Mouse (Mus musculus) myocyte (in vitro differentiated cells): Measurements from ENCODE around the gene Parvb. TPM values are rescaled to one million over a fixed set of nuclear protein-coding genes. Genes with fewer than 3 reads are reported as not detected.

Experiments used
- H3K27me3 ChIP-seq: one replicate; pipeline ENCODE4 v1.6.1; 2011; ENCODE audit not compliant: control insufficient read depth, insufficient read depth, insufficient read length
- H3K36me3 ChIP-seq: one replicate; pipeline ENCODE4 v1.6.1; 2011; ENCODE audit not compliant: control insufficient read depth, insufficient read depth
- H3K4me2 ChIP-seq: one replicate; pipeline ENCODE4 v1.6.1; 2011; ENCODE audit warnings: low read depth, control low read depth
- H3K4me3 ChIP-seq: one replicate; pipeline ENCODE4 v1.5.1; 2011; ENCODE audit warnings: mild to moderate bottlenecking, control low read depth, moderate library complexity
- H3K79me2 ChIP-seq: one replicate; pipeline ENCODE4 v1.6.1; 2011; ENCODE audit not compliant: control insufficient read depth, insufficient read depth
- H3ac ChIP-seq: one replicate; pipeline ENCODE4 v1.6.1; 2011; ENCODE audit not compliant: control insufficient read depth, insufficient read length
- CEBPB ChIP-seq: IDR thresholded peaks from 2 replicates; pipeline ENCODE4 v1.6.1; 2011; ENCODE audit warnings: mild to moderate bottlenecking, moderate library complexity; ENCODE audit not compliant: poor library complexity, insufficient read depth, severe bottlenecking
- E2F4 ChIP-seq: IDR thresholded peaks from one replicate; pipeline ENCODE4 v1.6.1; 2011; ENCODE audit warnings: mild to moderate bottlenecking, control low read depth, moderate library complexity; ENCODE audit not compliant: insufficient read depth
- MAX ChIP-seq: IDR thresholded peaks from one replicate; pipeline ENCODE4 v1.6.1; 2011; ENCODE audit warnings: low read depth, mild to moderate bottlenecking, control low read depth
- MYOD1 ChIP-seq, 3 experiments: IDR thresholded peaks; one replicate each; pipeline ENCODE4 v1.6.1; 2011; ENCODE audit warnings: control low read depth in 2 of 3, low read depth in 2 of 3, mild to moderate bottlenecking in 2 of 3, moderate library complexity in 1 of 3; ENCODE audit not compliant: insufficient read length in 2 of 3, control insufficient read depth in 1 of 3
- MYOG ChIP-seq, 3 experiments: IDR thresholded peaks; one replicate each; pipeline ENCODE4 v1.6.1; 2011; ENCODE audit warnings: control low read depth in 2 of 3, low read depth in 2 of 3, mild to moderate bottlenecking in 2 of 3; ENCODE audit not compliant: insufficient read length in 2 of 3, control insufficient read depth in 1 of 3, insufficient read depth in 1 of 3
- POLR2A ChIP-seq: IDR thresholded peaks from one replicate; pipeline ENCODE4 v1.6.1; 2011; ENCODE audit warnings: low read depth, mild to moderate bottlenecking, control low read depth, moderate library complexity; ENCODE audit not compliant: insufficient read length
- POLR2AphosphoS2 ChIP-seq: IDR thresholded peaks from one replicate; pipeline ENCODE4 v1.6.1; 2011; ENCODE audit warnings: low read depth, control low read depth; ENCODE audit not compliant: insufficient read length
- REST ChIP-seq: IDR thresholded peaks from one replicate; pipeline ENCODE4 v1.6.1; 2011; ENCODE audit warnings: mild to moderate bottlenecking, control low read depth, moderate library complexity; ENCODE audit not compliant: insufficient read depth, insufficient read length
- SRF ChIP-seq: IDR thresholded peaks from one replicate; pipeline ENCODE4 v1.6.1; 2011; ENCODE audit warnings: low read depth; ENCODE audit not compliant: control insufficient read depth, insufficient read length
- TCF12 ChIP-seq: IDR thresholded peaks from one replicate; pipeline ENCODE4 v1.6.1; 2011; ENCODE audit warnings: mild to moderate bottlenecking, control low read depth; ENCODE audit not compliant: poor library complexity, insufficient read depth, severe bottlenecking
- TCF3 ChIP-seq: IDR thresholded peaks from one replicate; pipeline ENCODE4 v1.6.1; 2011; ENCODE audit warnings: low read depth, control low read depth; ENCODE audit not compliant: insufficient read length
- USF1 ChIP-seq: IDR thresholded peaks from one replicate; pipeline ENCODE4 v1.6.1; 2011; ENCODE audit warnings: low read depth, mild to moderate bottlenecking, control low read depth, moderate library complexity
- polyA plus RNA-seq: library from polyadenylated mRNA; unstranded; fragments of >200 nt; fragmentation: generic; extraction: Trizol; gene quantifications from one replicate; pipeline ENCODE4 v1.2.1, GENCODE M21; 2012; ENCODE audit warnings: missing spikeins

Gene Parvb
- polyA plus RNA-seq, 1 experiment: 86.2 TPM

GRCm38 (mm10) chr15:84313566-84313878 is 81.7 kb downstream of the Parvb start:
- Histone ChIP-seq H3K4me3 (no peak overlapping the region), H3ac (no peak overlapping the region), H3K27me3 (no peaks in the 10 kb centered on the region), H3K36me3 (peaks cover 31% of the 10 kb centered on the region), H3K4me2 (no peak overlapping the region), H3K79me2 (no peaks in the 10 kb centered on the region)
- TF ChIP-seq MAX (no peak), MYOD1 (IDR thresholded peaks at IDR 0.05; ENCODE audit: control insufficient read depth in 1 of 3, insufficient read length in 2 of 3, low read depth in 2 of 3) (no peak), MYOG (IDR thresholded peaks at IDR 0.05; ENCODE audit: control insufficient read depth in 1 of 3, insufficient read depth in 1 of 3, insufficient read length in 2 of 3, low read depth in 2 of 3) (no peak), POLR2A (no peak), REST (no peak), TCF3 (no peak), USF1 (no peak), TCF12 (no peak), SRF (no peak)

- Histone ChIP-seq H3K79me2 (no peaks in the 10 kb centered on the region), H3K27me3 (no peaks in the 10 kb centered on the region), H3K4me3 (no peak overlapping the region), H3K36me3 (peaks cover 21% of the 10 kb centered on the region), H3ac (no peak overlapping the region), H3K4me2 (no peak overlapping the region)
- TF ChIP-seq MYOG (IDR thresholded peaks at IDR 0.05; ENCODE audit: control insufficient read depth in 1 of 3, insufficient read depth in 1 of 3, insufficient read length in 2 of 3, low read depth in 2 of 3) (no peak), POLR2A (no peak), TCF3 (no peak), USF1 (no peak), REST (no peak), MYOD1 (IDR thresholded peaks at IDR 0.05; ENCODE audit: control insufficient read depth in 1 of 3, insufficient read length in 2 of 3, low read depth in 2 of 3) (no peak), CEBPB (no peak), POLR2AphosphoS2 (no peak), MAX (no peak), SRF (no peak), E2F4 (no peak)
Measured at GRCm38 (mm10) chr15:84314420-84315080, 82.7 kb downstream of the Parvb start.

GRCm38 (mm10) chr15:84315276-84316046 is 83.6 kb downstream of the Parvb start:
- Histone ChIP-seq H3ac (no peak overlapping the region), H3K4me3 (no peak overlapping the region), H3K79me2 (no peaks in the 10 kb centered on the region), H3K27me3 (no peaks in the 10 kb centered on the region), H3K36me3 (peaks cover 15% of the 10 kb centered on the region), H3K4me2 (no peak overlapping the region)
- TF ChIP-seq SRF: no peak
- no peak for TF ChIP-seq REST
- TF ChIP-seq POLR2A: no peak
- TF ChIP-seq TCF3: no peak
- no peak for TF ChIP-seq E2F4
- no peak for TF ChIP-seq CEBPB
- no peak for TF ChIP-seq POLR2AphosphoS2
- TF ChIP-seq TCF12: no peak
- no peak for TF ChIP-seq MYOG (IDR thresholded peaks at IDR 0.05; ENCODE audit: control insufficient read depth in 1 of 3, insufficient read depth in 1 of 3, insufficient read length in 2 of 3, low read depth in 2 of 3)
- no peak for TF ChIP-seq MYOD1 (IDR thresholded peaks at IDR 0.05; ENCODE audit: control insufficient read depth in 1 of 3, insufficient read length in 2 of 3, low read depth in 2 of 3)
- no peak for TF ChIP-seq USF1
- TF ChIP-seq MAX: no peak

- TF ChIP-seq SRF (no peak), POLR2A (no peak), REST (no peak), MAX (no peak), POLR2AphosphoS2 (no peak), E2F4 (no peak), CEBPB (no peak), TCF12 (no peak), USF1 (no peak), MYOG (IDR thresholded peaks at IDR 0.05; ENCODE audit: control insufficient read depth in 1 of 3, insufficient read depth in 1 of 3, insufficient read length in 2 of 3, low read depth in 2 of 3) (no peak), TCF3 (no peak), MYOD1 (IDR thresholded peaks at IDR 0.05; ENCODE audit: control insufficient read depth in 1 of 3, insufficient read length in 2 of 3, low read depth in 2 of 3) (no peak)
- H3ac ChIP-seq: no peak overlapping the region
- H3K79me2 ChIP-seq: no peaks in the 10 kb centered on the region
- peaks cover 10% of the 10 kb centered on the region for H3K27me3 ChIP-seq
- no peak overlapping the region for H3K4me2 ChIP-seq
- peaks cover 11% of the 10 kb centered on the region for H3K36me3 ChIP-seq
- no peak overlapping the region for H3K4me3 ChIP-seq
Measured at GRCm38 (mm10) chr15:84319393-84319792, 87.5 kb downstream of the Parvb start.
